Mouse (Mus musculus): ENCODE results near the gene Rgs6.

Gene Rgs6

DNA sequence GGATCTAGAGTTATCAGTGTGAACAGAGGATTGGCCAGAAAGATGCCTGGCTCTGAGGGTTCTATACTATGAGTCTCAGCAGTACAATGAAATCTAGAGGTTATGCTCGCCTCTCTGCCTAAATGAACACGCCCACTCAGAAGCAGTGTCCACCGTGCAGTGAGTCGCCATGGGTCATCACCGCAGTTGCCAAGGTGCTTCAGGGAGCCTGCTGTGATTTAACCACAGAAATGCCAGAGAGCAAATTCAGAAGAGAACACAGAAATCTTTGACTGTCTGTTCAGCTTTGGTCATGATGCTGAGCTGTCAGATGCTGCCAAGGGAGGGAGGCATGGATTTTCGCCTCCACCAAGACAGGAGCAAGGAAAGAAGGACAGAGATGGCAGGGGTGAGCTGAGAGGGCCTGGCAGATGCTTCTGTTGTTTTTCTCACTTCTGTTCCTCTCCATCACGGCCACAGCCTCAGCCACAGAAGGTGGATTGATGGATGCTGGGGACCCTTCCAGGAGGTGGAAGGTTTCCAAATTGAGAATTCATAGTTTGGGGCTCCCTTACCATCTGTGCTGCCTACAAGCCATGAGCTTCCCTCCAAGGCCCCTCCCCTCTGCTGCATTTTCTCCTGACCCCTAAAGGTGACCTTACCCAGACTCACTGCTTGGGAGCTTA lies 445.2 kb downstream of the Rgs6 start:
- DNase-seq (ENCODE audit: low read depth, low spot score), result no peak

- DNase-seq (ENCODE audit: low read depth, low spot score), result no peak
These were observed 446.9 kb downstream of the Rgs6 start for GRCm38 (mm10) chr12:83034859-83035569.

DNA sequence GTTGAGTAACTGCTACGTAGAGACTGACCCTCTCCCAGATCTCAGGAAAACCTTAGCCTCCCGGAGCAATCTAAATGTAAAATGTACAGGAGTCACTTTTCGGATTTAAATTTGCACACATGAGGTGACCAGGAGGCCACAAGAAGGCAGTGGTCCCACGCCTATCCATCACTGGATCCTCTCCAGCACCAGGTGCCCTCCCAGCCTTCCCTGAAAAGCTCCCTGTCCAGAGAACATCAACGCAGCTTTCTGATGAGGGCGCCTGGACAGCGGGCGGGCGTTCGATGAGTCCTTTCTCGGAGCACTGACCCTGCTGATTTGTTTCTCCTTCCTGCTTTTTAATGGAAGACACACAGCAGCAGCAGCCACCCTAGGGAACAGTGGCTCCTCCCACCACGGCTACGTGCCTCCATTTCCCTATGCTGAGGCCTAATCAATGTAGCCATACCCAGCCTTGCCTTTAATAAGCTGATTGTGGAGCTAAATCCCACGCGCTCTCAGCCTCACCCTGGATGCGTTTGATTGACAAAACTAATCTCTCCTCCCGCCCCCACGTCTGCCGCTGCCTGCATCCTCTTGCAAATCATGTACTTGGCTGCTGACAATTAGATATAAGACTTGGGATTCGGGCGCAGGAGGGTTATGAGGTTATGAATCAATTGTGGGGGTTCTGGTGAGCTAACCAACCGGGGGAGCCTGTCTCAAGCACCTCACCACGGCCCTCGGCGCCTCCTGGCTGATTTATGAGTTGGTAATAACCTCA lies 449.9 kb downstream of the Rgs6 start:
- no peak for DNase-seq (ENCODE audit: low read depth, low spot score)

DNA sequence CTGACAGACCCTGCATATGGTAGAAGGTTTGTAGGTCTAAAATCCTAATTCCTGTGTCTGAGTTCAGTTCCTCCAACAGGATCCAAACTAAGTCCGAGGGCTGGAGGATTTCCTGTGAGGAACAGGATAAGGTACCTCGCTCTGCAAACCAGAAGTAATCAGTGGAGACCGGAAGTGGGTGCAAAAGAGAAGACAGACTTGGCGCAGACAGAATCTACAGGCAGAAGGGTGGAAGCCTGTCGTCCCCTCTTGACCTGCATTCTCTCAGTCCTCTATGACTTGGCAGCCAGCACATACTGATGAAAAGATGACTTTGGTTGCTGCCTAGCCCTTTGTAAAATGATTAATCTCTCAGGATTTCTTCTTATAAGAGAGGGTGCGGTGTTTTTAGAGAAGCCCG lies 450.7 kb downstream of the Rgs6 start:
- DNase-seq (ENCODE audit: low read depth, low spot score), result no peak

- DNase-seq (ENCODE audit: low read depth, low spot score), result no peak
These were observed 451.8 kb downstream of the Rgs6 start for GRCm38 (mm10) chr12:83039859-83040258.

DNA sequence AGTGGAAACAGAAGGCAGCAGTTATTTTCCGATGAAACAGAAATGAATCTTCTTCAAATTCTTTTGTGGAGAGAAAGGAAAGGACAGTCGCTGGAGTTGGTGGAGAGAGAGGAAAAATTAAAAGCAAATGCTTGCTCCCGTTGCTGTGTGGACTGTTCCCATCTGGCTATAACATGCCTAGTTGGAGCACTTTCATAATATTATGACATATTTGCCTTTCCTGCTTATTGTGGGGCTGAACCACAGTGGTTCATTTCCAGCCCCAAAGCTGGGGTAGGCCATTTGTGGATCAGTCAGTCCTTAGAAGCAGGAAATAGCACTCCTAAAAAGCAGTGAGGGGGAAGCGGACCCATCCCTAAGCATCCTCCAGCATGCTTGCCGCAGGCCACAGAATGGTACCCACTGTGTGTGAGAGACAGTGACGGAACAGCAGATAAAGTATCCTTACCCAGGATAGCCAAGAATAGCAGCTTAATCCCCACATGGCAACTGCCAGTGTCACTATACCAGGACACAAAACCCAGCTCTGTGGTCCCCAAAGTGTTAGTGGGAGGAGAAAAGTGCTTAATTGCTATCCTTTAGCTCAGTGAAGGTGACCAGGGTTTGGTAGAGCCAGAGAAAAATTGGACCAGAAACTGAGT lies 456.0 kb downstream of the Rgs6 start:
- DNase-seq (ENCODE audit: low read depth, low spot score), result no peak

DNA sequence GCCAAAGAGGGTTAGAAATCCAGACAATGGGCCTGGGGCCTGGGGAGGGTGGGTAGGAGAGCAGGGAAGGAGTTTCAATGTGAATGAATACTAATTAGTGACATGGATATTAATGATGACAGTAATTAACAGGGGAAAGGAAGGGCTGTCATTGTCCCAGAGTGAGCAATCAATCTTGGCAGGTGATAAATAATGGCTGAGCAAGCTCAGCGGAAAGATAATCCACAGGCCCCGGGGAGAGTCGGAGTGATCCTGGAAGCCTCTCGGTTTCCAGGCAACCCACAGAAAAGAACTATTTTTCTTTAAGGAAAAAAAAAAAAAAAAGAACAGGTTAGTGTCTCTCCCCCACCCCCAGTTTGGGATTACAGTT lies 456.5 kb downstream of the Rgs6 start:
- DNase-seq (ENCODE audit: low read depth, low spot score), result peak; percentile 54

GRCm38 (mm10) chr12:83045001-83045531 lies 457.0 kb downstream of the Rgs6 start:
- DNase-seq (ENCODE audit: low read depth, low spot score), result no peak

DNA sequence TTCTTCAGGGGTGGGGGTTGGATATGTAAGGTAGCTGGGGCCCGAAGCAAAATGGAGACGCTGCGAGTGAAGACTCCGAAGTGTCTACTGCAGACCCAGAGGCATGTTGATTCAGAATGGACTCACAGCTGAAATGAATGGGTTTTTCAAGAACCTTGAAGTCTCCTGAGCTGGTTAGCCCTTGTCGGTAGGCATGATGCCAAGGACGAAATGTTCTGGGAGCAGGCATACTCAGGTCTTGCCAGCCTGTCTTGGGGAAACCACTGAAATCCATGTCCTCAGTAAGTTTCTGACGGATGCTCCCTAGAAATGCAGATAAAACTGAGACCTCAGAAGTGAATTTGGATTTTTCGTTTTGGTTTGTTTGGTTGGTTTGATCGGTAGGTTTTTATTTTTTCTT lies 458.6 kb downstream of the Rgs6 start:
- no peak for DNase-seq (ENCODE audit: low read depth, low spot score)

DNA sequence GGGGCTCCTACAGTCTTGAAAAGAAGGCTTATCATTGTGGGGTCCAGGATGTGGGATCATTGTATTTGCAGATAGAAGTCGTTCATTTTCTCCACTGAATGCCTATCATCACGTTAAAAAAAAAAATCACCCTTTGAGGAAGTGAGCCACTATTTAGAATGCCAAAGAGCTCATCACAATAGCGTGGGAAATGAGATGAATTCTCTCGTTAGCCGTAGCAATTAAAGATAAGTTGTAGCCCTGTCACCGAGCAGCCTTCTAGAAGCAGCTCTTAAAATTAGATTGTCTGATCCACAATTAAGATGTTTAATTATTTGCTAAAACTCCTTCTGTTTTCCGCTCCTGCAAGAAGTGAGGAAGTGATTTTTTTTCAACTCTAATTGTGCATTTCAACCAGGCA lies 459.6 kb downstream of the Rgs6 start:
- DNase-seq (ENCODE audit: low read depth, low spot score), result no peak

DNA sequence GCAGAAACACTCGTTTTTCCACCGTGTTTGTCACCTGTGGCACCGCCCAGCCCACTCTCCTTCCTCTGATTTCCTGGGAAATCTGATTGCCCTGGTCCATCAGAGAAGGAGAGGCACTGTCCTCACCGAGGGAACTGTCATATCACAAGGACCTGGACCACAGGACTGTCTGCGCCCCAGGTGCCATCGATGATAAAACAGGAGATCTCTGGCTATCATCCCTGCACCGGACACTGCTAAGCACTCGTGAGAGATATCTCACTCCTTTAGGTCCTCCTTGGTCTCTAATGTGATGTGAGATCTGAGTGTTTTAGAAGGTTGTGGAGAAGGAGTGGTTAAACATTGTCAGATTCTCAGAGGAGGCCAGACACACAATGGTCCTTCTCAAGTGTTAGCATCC lies 462.4 kb downstream of the Rgs6 start:
- DNase-seq (ENCODE audit: low read depth, low spot score), result no peak

DNA sequence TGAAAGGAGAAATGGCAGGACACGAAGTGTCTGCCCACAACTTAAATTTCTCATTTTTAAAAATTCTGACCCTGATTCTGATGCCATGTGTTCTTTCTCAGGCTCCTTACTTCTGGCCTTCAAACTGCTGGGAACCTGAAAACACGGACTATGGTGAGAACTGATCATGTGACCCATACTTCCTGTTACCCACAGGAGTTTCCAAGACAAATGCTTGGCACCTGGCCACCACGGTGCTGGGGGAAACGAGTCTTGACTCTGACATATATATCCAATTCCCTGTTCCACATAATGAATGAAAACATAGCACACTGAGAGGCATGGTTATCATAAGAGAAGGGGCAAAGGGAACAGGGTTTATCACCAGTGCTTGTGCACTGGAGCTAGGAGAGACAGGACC lies 464.3 kb downstream of the Rgs6 start:
- no peak for DNase-seq (ENCODE audit: low read depth, low spot score)

DNA sequence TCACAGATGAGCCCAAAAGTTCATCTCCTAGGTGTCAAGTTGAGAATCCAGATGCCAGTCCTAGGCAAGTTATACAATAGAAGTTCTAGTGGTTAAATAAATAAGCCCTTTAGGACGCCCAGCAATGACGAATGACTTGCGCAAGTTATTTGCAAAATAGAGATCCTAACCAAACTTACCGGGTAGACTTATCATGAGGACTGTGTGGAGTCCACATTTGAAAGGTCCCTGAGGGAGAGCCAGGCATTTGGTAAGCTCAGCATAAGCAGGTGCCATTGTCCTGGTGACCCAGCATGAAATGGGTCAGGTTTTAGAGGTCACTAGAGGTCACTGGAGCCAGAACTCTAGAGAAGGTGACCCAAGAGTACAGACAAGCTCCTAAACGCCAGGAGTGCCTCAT lies 467.6 kb downstream of the Rgs6 start:
- no peak for DNase-seq (ENCODE audit: low read depth, low spot score)

GRCm38 (mm10) chr12:83066426-83066825 lies 478.3 kb downstream of the Rgs6 start:
- no peak for DNase-seq (ENCODE audit: low read depth, low spot score)

- DNase-seq (ENCODE audit: low read depth, low spot score), result no peak
These were observed 482.8 kb downstream of the Rgs6 start for GRCm38 (mm10) chr12:83070848-83071247.

DNA sequence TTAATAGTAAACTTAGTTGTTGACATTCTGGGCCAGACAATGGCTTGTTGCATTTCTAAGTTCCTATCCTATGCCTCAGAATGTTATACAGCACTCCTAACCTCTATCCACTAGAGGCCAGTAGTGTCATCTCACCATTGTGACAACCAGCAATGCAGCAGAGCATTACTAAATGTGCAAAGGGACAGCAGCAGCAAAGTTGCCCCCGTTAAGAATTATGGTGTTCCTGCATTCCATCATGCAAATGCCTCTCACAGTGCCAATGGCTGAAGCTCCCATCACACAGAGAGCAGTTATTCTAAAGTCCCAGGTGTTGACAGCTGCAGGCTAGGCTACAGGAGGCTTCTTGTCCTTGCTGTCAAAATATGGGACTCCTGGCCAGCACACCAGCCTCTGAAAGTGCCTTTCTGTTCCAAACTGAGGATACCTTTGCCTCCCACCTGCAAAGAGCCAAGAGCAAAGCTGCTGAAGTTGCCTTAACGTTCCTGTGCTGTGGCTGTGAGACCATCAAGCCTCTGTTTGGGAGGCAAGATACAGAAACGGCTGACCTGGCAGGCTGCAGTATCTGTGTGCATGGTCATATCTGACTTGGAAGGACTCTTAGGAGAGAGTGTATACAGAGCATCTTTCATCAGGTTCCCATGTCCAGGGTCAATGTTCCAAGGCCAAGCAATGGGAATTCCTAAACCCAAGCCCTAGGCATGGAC lies 484.2 kb downstream of the Rgs6 start:
- DNase-seq (ENCODE audit: low read depth, low spot score), result no peak

DNA sequence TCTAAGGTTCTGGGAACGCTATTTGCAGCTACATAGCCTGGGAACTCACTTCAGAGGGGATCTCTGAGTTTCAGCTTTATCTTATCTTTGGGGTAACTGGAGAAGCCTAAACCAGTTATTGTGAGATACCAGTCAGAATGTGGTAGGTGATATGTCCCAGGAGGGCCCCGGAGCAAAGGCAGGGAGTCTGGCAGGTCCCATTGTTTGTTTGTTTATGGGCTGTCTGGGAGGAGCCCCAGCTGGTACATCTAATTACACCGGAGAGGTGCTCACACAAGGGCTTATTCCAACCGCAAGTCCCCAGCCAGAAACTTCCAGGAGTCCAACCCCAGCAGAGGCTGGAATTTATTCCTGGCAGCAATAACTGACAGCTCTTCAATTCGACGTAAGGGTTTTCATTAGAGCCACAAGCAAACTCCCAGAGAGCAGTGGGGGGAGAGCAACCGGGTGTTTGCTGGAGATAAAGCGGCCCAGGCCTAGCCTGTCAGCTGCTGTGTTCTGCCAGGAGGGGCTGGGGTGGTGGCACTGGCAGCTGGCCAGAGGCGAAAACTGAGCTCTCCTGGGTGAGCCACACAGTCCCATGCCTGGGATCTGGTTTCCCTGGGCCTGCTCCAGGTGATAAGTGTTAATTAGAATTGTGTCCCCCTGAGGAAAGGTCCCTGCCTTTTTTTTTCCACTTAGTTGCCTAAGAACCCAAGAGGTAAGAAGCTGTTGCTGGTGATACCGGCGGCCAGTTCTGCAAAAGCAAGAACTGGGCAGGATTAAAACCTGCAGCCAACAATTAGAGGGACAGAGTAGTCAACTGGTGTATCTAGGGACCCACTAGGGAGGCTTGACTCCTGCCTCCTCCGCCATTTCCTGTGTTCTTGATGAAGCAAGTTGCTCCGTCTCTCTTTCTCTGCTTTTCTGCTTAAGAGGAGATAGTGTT lies 485.1 kb downstream of the Rgs6 start:
- peak; percentile 14 for DNase-seq (ENCODE audit: low read depth, low spot score)

- no peak for DNase-seq (ENCODE audit: low read depth, low spot score)
These were observed 485.8 kb downstream of the Rgs6 start for GRCm38 (mm10) chr12:83073879-83074368.

GRCm38 (mm10) chr12:83076179-83076578 lies 488.1 kb downstream of the Rgs6 start:
- DNase-seq (ENCODE audit: low read depth, low spot score), result no peak

GRCm38 (mm10) chr12:83077486-83077885 lies 489.4 kb downstream of the Rgs6 start:
- no peak for DNase-seq (ENCODE audit: low read depth, low spot score)

Measured in brain, embryonic 18.5 days (tissue).